Mouse (Mus musculus): ENCODE results near the gene Vav1. TPM values are rescaled to one million over a fixed set of nuclear protein-coding genes. Genes with fewer than 3 reads are reported as not detected.

The Vav1 gene
- 13.7 and 14.4 TPM in 2 replicates for polyA plus RNA-seq (2015; fragmentation: Nextera tagmentation; extraction: Ambion mirVana)

DNA sequence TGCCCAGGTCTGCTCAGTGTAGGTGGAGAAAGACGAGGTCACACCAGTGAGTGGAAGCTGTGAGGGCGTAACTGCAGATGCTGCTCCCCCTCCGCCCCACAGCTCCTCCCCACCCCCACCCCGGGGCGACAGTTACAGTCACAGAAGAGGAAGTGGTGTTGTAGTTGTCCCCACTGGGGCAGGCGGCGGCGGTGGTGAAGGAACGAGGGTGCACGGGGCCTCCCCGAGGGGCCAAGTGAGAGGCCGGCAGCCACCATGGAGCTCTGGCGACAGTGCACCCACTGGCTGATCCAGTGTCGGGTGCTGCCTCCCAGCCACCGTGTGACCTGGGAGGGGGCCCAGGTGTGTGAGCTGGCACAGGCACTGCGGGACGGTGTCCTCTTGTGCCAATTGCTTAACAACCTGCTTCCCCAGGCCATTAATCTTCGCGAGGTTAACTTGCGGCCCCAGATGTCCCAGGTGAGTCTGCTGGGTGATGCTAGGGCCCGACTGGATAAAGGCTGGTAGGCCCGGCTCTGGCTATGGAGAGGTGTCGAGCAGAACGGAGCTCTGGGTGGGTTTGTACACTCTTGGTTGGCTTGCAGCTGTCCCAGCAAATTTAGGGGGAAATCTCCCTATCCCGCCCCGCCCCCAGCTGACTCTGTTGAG lies at the start of gene Vav1:
Gene Vav1 (plus strand): TSS at position 158 of the 648 bp plus-strand sequence.
- Histone ChIP-seq H3K9me3 (replicated peaks; ENCODE audit: control insufficient read depth, low read length) (no peaks in the 10 kb centered on the region), H3K4me2 (ENCODE audit: low read depth, low read length) (peak within 1 kb of the TSS; percentile 37), H3K36me3 (ENCODE audit: control insufficient read depth, insufficient read depth) (no peaks in the 10 kb centered on the region), H3K27ac (ENCODE audit: low read length) (peak within 1 kb of the TSS; percentile 58), H3K27me3 (ENCODE audit: control insufficient read depth, insufficient read depth, low read depth, low read length) (peaks cover 19% of the 10 kb centered on the region), H3K9ac (ENCODE audit: low read depth, low read length) (peak within 1 kb of the TSS; percentile 54), H3K4me1 (ENCODE audit: control insufficient read depth, low read depth, low read length) (peaks cover 16% of the 10 kb centered on the region), H3K4me3 (ENCODE audit: low read depth, low read length) (peak within 1 kb of the TSS; percentile 52)
- WGBS (ENCODE audit: insufficient replicate concordance) = 14% methylated on average over 26 of the region's 26 CpGs
- ATAC-seq (ENCODE audit: low read depth) = peak; percentile 19

DNA sequence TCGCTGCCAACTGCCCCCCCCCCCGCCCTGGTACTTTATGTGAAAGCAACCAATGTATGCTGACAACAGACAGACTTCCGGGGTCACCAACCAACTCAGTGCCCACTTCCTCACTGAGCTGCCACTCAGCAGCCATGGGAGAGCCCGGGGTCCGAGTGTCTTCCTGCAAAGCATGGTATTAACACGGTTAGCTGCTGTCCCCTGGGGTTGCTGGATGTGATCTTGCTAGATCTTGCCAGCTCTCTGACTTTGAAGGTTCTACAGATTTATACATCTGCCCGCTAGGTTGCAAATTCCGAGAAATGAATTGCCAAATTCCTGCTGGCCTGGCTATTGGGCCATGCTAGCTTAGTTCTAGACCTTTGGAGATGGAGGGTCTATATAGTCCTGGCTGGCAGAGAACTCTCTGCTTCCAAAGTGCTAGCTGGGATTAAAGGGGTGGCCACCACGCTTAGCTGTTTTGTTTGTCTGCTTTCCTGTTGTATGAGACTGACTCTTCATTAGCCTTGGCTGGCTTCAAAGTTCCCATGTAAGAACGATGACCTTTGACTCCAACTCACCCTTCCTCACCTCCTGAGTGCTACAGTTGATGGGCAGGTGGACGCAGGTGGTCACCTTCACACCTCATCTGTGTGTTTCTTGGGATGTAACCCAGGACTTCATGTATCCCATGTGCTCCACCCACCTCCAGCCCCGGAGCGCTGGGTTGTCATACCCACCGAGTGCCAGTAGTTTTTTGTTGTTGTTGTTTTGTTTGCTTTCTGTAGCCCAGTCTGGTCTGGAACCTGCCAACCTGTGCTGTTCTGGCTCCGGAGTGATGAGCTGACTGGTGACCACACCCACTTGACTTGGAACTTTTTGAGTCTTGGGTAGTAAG lies 48.8 kb upstream of the Vav1 start:
- H3K9me3 ChIP-seq (replicated peaks; ENCODE audit: control insufficient read depth, low read length) = no peaks in the 10 kb centered on the region
- ATAC-seq (ENCODE audit: low read depth) = no peak
- H3K27ac ChIP-seq (ENCODE audit: low read length) = peak overlapping the region; percentile 65
- H3K27me3 ChIP-seq (ENCODE audit: control insufficient read depth, insufficient read depth, low read depth, low read length) = no peaks in the 10 kb centered on the region
- WGBS (ENCODE audit: insufficient replicate concordance) = 45% methylated on average over 15 of the region's 15 CpGs
- H3K4me3 ChIP-seq (ENCODE audit: low read depth, low read length) = no peak overlapping the region
- H3K36me3 ChIP-seq (ENCODE audit: control insufficient read depth, insufficient read depth) = no peaks in the 10 kb centered on the region
- peaks cover 20% of the 10 kb centered on the region for H3K4me1 ChIP-seq (ENCODE audit: control insufficient read depth, low read depth, low read length)
- peak overlapping the region; percentile 30; the same call in 1 of the 2 replicates for H3K4me2 ChIP-seq (ENCODE audit: low read depth, low read length)
- H3K9ac ChIP-seq (ENCODE audit: low read depth, low read length) = no peak overlapping the region

DNA sequence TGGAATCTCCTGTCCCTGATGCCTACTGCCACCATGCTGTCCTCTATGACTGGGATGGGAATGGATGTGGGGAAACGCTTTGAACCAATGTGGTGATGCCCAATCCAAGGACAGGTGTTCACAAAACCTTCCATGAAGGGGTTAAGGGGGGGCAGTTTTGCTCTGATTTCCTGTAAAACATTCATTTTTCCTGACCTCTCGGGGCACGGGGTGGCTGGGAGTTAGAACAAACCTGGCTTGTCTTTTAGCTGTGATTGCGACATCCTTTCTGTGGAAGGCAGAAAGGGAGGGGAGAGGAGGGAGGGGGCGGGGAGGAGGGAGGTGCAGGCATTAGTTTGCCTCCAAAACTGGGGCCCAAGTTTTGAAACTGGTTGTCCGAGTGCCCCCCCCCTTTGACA lies 48.2 kb upstream of the Vav1 start:
- no peaks in the 10 kb centered on the region for H3K9me3 ChIP-seq (replicated peaks; ENCODE audit: control insufficient read depth, low read length)
- no peak overlapping the region for H3K9ac ChIP-seq (ENCODE audit: low read depth, low read length)
- WGBS (ENCODE audit: insufficient replicate concordance) = 21% methylated on average over 6 of the region's 6 CpGs
- H3K4me2 ChIP-seq (ENCODE audit: low read depth, low read length) = peak overlapping the region; percentile 30; the same call in 1 of the 2 replicates
- no peaks in the 10 kb centered on the region for H3K36me3 ChIP-seq (ENCODE audit: control insufficient read depth, insufficient read depth)
- ATAC-seq (ENCODE audit: low read depth) = peak; percentile 14
- no peak overlapping the region for H3K4me3 ChIP-seq (ENCODE audit: low read depth, low read length)
- H3K4me1 ChIP-seq (ENCODE audit: control insufficient read depth, low read depth, low read length) = peaks cover 20% of the 10 kb centered on the region
- peak overlapping the region; percentile 65 for H3K27ac ChIP-seq (ENCODE audit: low read length)
- no peaks in the 10 kb centered on the region for H3K27me3 ChIP-seq (ENCODE audit: control insufficient read depth, insufficient read depth, low read depth, low read length)

DNA sequence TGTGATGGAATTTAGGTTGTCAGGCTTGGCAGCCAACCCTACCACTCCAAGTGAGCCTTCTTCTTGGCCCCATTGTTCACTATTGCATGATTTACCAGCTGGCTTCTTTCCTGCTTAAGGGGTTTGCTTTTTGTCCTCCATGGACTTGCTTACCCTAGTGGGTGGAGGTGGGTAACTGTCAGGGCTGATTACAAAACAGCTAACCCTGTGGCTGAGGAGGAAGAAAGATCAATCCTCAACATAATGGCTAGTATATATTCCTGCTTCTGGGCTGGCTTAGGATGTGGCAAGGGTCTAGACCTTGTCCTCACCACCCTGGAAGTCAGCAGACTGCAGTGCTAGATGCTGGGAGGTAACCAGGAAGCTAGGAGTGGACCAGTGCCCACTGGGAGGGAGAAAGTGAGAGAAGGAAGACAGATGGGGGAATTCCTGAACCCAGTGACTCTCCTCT lies 47.6 kb upstream of the Vav1 start:
- Histone ChIP-seq H3K27me3 (ENCODE audit: control insufficient read depth, insufficient read depth, low read depth, low read length) (no peaks in the 10 kb centered on the region), H3K9ac (ENCODE audit: low read depth, low read length) (no peak overlapping the region), H3K27ac (ENCODE audit: low read length) (peak overlapping the region; percentile 60), H3K4me2 (ENCODE audit: low read depth, low read length) (no peak overlapping the region), H3K4me3 (ENCODE audit: low read depth, low read length) (no peak overlapping the region), H3K36me3 (ENCODE audit: control insufficient read depth, insufficient read depth) (0 out of 2 replicates have a peak, but pooled peaks cover under 1% of the 10 kb centered on the region), H3K9me3 (replicated peaks; ENCODE audit: control insufficient read depth, low read length) (no peaks in the 10 kb centered on the region), H3K4me1 (ENCODE audit: control insufficient read depth, low read depth, low read length) (peaks cover 20% of the 10 kb centered on the region)
- ATAC-seq (ENCODE audit: low read depth) = no peak

DNA sequence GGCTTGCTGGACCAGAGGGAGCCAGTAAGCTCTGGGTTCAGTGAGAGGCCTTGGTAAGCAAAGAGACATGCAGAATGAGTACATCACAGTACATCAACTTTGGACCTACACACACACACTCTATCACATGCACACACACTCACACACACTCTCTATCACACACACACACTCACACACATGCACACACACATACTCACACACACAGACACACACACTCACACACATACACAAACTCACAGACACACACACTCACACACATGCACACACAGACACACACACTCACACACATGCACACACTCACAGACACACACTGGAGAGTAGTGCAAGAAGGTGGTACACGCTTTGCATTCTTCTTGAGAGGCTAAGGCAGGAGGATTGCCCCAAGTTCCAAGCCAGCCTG lies 46.7 kb upstream of the Vav1 start:
- H3K4me2 ChIP-seq (ENCODE audit: low read depth, low read length) = no peak overlapping the region
- WGBS (ENCODE audit: insufficient replicate concordance) = 58% methylated on average over 1 of the region's 1 CpGs
- no peak for ATAC-seq (ENCODE audit: low read depth)

DNA sequence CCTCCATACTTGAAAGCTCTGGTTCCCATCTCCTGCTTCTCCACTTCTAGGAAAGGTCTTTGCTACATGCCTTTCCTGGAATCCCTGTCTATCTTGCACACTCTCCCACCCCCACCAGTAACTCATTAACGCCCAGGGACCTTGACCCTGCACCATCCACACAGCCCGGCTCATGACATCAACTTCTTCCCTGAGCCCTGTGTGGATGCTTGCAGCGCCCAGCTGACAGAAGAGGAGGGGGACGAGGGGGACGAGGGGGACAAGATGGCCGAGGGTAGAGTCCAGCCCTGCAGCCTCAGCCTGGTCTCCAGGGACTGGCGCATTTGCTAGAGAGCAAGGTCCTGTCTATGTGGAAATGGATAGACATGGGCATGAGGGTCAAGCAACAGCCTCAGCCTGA lies 45.9 kb upstream of the Vav1 start:
- H3K4me2 ChIP-seq (ENCODE audit: low read depth, low read length) = 0 out of 2 replicates have a peak overlapping the region, but pooled peaks have one; percentile 15
- H3K9ac ChIP-seq (ENCODE audit: low read depth, low read length) = no peak overlapping the region
- H3K27ac ChIP-seq (ENCODE audit: low read length) = peak overlapping the region; percentile 66
- H3K4me1 ChIP-seq (ENCODE audit: control insufficient read depth, low read depth, low read length) = peaks cover 20% of the 10 kb centered on the region
- no peaks in the 10 kb centered on the region for H3K9me3 ChIP-seq (replicated peaks; ENCODE audit: control insufficient read depth, low read length)
- ATAC-seq (ENCODE audit: low read depth) = peak; percentile 77
- peaks cover 16% of the 10 kb centered on the region for H3K36me3 ChIP-seq (ENCODE audit: control insufficient read depth, insufficient read depth)
- no peaks in the 10 kb centered on the region for H3K27me3 ChIP-seq (ENCODE audit: control insufficient read depth, insufficient read depth, low read depth, low read length)
- peak overlapping the region; percentile 53 for H3K4me3 ChIP-seq (ENCODE audit: low read depth, low read length)
- WGBS (ENCODE audit: insufficient replicate concordance) = 48% methylated on average over 7 of the region's 7 CpGs

More for the DNA sequence above, 46.7 kb upstream of the Vav1 start:
- H3K9me3 ChIP-seq (replicated peaks; ENCODE audit: control insufficient read depth, low read length) = no peaks in the 10 kb centered on the region
- no peaks in the 10 kb centered on the region for H3K27me3 ChIP-seq (ENCODE audit: control insufficient read depth, insufficient read depth, low read depth, low read length)
- H3K4me1 ChIP-seq (ENCODE audit: control insufficient read depth, low read depth, low read length) = peaks cover 20% of the 10 kb centered on the region
- H3K4me3 ChIP-seq (ENCODE audit: low read depth, low read length) = no peak overlapping the region
- no peak overlapping the region for H3K9ac ChIP-seq (ENCODE audit: low read depth, low read length)
- H3K36me3 ChIP-seq (ENCODE audit: control insufficient read depth, insufficient read depth) = peaks cover 9% of the 10 kb centered on the region
- H3K27ac ChIP-seq (ENCODE audit: low read length) = peak overlapping the region; percentile 62

DNA sequence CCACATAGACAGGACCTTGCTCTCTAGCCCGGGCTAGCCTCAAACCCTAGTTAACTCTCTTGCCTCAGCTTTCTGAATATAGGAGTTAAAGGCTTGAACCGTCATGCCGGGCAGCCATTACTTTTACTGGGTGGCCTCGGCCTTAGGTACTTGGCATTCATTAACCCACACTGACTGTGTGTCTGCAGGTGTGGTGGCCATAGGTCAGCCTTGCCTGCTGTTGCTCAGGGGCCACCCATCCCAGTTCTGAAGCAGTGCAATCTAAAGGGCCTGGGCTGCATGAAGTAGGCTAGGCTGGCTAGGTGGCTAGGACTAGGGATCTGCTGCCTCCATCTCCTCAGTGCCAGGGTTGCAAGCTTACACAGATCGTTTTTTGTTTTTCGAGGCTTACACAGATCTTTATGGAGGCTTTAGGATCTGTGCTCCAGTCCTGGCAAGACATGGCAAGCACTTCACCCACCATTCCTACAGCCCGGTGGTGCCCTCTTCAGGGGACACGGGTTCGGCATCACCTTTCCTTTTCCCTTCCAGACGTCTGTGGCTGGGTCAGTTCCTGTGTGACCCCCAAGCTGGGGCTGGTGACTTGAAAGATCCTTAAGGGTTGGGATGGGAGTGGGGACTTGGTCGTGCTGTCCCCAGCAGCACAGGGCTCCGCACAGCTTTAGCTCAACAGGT lies 44.5 kb upstream of the Vav1 start:
- Histone ChIP-seq H3K4me3 (ENCODE audit: low read depth, low read length) (peak overlapping the region; percentile 53), H3K27ac (ENCODE audit: low read length) (peak overlapping the region; percentile 66)

DNA sequence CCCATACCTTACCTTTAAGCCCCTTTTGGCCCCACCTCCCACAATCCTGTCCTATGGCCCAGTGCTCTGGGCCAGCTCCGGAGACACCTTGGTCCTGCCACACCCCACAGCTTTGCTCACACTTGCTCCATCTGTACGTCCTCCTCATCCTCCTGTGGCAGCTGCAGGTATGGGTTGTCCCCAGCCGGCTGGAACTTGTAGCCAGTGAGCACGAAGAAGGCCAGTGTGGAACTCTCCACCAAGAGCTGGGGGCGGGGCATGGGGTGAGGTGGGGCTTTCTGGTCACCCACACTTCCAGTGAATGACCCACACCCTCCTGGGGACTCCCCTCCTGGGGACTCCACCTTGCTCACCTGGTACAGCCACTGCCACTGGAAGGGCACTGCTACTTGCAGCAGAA lies 43.1 kb upstream of the Vav1 start:
- Histone ChIP-seq H3K4me1 (ENCODE audit: control insufficient read depth, low read depth, low read length) (peaks cover 7% of the 10 kb centered on the region), H3K27ac (ENCODE audit: low read length) (no peak overlapping the region), H3K9me3 (replicated peaks; ENCODE audit: control insufficient read depth, low read length) (no peaks in the 10 kb centered on the region), H3K4me3 (ENCODE audit: low read depth, low read length) (peak overlapping the region; percentile 53), H3K9ac (ENCODE audit: low read depth, low read length) (no peak overlapping the region; the same call in 1 of the 2 replicates), H3K36me3 (ENCODE audit: control insufficient read depth, insufficient read depth) (peaks cover 21% of the 10 kb centered on the region), H3K27me3 (ENCODE audit: control insufficient read depth, insufficient read depth, low read depth, low read length) (no peaks in the 10 kb centered on the region), H3K4me2 (ENCODE audit: low read depth, low read length) (peak overlapping the region; percentile 53)
- WGBS (ENCODE audit: insufficient replicate concordance) = 67% methylated on average over 5 of the region's 5 CpGs
- ATAC-seq (ENCODE audit: low read depth) = peak; percentile 14; the same call in 1 of the 2 replicates

More for the DNA sequence above, 44.5 kb upstream of the Vav1 start:
- no peaks in the 10 kb centered on the region for H3K9me3 ChIP-seq (replicated peaks; ENCODE audit: control insufficient read depth, low read length)
- peaks cover 21% of the 10 kb centered on the region for H3K36me3 ChIP-seq (ENCODE audit: control insufficient read depth, insufficient read depth)
- peak overlapping the region; percentile 53 for H3K4me2 ChIP-seq (ENCODE audit: low read depth, low read length)
- peaks cover 17% of the 10 kb centered on the region for H3K4me1 ChIP-seq (ENCODE audit: control insufficient read depth, low read depth, low read length)
- peak overlapping the region; percentile 40 for H3K9ac ChIP-seq (ENCODE audit: low read depth, low read length)
- no peaks in the 10 kb centered on the region for H3K27me3 ChIP-seq (ENCODE audit: control insufficient read depth, insufficient read depth, low read depth, low read length)
- ATAC-seq (ENCODE audit: low read depth) = peak; percentile 45
- WGBS (ENCODE audit: insufficient replicate concordance) = 69% methylated on average over 12 of the region's 12 CpGs

Measured in liver, embryonic 16.5 days (tissue).